Mouse (Mus musculus): Measurements from ENCODE around the gene Rps6kl1. TPM values are rescaled to one million over a fixed set of nuclear protein-coding genes. Genes with fewer than 3 reads are reported as not detected.

Rps6kl1 gene
- total RNA-seq, 2 experiments from 2014 or later: 37.9 to 41.1 TPM

DNA sequence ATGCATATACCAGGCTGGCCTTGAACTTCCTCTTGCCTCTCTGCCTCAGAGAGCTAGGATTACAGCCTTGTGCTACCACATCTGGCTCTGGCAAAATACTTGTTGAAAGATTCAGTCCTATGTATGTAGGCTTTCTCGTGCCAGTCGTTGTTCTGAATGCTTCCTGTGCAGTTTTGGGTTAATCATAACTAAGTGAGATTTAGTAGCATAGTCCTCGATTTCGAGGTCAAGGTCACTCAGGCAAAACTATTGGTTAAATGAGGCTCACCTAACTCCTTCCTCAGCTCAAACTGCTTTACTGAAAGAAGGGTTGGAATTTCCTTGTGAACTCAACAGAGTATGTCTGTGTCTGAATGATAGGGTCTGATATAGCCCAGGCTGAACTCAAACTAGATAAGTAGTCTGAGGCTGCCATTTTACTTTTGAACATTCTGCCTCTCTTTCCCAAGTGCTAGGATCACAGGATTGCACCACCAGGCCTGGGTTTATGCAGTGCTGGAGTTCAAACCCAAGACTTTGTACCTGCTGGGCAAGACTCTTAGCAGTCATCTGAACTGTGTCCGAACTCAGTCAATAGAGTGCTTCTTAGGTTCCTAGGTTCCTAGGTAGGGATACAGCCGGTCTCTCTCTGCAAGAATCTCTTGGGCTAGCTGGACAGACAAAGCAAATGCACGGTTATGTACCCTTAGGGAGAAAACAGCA, 38.4 kb downstream of the Rps6kl1 start:
- intact Hi-C loops (cut with DNase I): no loop called here
- no peak for DNase-seq (ENCODE audit: low spot score in 2 of 2)

DNA sequence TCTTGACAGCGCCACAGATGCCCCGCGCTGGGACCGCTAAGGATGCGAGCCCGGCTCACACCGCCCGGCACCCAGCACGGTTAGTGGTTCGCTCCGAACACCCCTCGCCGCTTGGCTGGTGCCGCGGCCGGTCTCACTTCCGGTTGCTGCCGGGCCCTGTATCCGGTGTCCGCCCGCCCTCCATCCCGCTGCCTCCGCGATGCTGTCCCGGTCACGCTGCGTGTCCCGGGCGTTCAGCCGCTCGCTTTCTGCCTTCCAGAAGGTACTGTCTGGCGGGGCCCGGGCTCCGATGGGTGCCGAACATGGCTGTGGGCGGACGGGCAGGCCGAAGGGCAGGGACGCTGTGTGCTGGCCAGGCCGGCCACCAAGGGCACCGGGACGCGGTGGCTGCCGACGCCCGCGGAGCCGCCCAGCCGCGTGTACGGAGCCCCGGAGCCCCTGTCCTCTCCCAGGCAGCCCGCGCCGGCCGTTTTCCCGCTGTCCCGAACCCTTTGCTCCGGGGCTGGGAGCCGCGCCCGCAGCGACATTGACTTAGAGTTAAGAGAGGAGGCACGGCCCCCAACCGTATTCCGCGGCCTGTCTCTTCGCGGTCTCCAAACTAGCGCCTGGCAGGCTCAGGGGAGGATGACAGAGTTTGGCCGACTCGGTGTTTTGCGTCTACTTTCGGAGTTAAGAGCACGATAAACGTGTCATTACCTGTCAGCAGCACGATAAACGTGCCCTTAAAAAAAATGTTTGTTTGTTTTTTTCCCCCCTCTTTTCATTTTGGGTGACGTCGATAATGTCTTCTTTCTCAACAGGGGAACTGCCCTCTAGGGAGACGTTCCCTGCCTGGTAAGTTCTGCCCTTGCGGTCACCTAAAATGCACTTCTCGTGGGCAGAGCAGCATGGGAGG, 40.1 kb downstream of the Rps6kl1 start, which contains the start of the genes Prox2 and Dlst:
Gene Prox2, minus strand, starts transcription at position 62 of the 895 bp plus-strand sequence.
Gene Dlst, plus strand, starts transcription at position 136 of the 895 bp plus-strand sequence.
- DNase-seq (ENCODE audit: low spot score in 2 of 2): peak; percentile 88 to 90
- intact Hi-C loops (cut with DNase I): no loop called here

DNA sequence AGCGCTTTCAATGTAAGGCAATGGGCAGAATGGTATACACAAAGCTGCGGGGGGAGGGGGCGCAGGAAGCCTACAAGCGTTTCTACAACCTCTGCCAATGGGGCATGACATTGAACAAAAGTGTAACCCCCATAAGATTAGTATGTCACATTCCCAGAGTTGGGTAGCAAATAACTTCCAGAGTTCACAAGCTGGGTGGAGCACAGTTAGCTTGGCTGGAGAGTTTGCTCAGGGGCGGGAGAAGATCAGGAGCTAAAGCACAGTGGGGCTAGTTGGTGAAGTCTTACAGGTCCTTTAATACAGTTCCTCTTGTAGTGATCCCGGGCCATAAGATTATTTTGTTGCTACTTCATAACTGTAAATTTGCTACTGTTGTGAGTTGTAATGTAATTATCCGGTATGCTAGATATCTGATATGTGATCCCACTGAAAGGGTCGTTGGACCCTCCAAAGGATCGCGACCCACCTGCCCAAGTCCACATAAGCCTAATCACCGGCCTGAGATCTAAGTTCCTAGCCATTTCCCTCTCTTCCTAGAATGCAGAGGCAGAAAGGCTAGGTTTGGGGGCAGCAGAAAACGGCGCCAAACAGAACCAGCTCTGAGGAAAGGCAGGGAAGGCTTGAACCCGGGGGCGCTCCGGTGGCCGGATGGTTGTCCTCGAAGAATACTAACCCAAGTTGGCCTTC, 40.9 kb downstream of the Rps6kl1 start:
- intact Hi-C loops (cut with DNase I): no loop called here
- DNase-seq (ENCODE audit: low spot score in 2 of 2): no peak

DNA sequence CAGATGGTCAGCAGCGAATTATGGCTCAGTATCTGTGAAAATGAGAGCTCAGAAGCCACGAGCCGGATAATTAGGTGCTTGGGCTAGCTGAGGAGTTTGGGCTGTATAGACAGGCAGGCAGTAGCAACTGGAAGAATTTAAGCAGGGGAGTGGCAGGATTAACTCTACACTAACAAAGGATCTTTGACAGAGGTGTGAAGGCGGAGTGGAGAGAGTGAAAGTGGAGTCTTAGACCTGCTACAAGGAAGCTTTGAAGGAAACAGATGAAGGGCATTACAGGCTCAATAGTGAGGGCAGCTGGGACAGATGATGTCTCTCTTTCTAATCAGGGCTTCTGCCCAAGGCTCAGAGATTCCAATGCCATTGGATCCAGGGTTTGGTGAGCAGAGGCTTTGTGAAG, 41.6 kb downstream of the Rps6kl1 start:
- intact Hi-C loops (cut with DNase I): no loop called here
- DNase-seq (ENCODE audit: low spot score in 2 of 2): no peak

DNA sequence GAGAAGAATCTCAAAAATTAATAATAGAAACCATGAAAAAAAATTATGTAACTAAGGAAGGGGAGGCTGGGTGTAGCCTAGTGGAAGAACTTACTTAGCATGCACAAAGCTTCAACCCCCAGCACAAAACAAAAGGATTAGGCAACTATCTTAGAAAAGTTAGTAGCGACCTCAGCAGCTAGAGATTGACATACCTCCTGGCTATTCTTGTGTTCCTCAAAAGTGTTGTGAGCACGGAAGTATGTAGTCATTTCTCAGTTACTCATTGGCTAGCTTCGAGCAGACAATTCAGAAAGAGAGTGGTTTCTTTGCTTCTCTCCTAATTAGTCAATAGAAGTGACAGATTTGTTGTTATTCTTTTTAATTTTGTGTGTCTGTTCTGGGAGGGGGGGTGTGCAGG, 42.4 kb downstream of the Rps6kl1 start:
- no peak for DNase-seq (ENCODE audit: low spot score in 2 of 2)
- intact Hi-C loops (cut with DNase I): no loop called here

DNA sequence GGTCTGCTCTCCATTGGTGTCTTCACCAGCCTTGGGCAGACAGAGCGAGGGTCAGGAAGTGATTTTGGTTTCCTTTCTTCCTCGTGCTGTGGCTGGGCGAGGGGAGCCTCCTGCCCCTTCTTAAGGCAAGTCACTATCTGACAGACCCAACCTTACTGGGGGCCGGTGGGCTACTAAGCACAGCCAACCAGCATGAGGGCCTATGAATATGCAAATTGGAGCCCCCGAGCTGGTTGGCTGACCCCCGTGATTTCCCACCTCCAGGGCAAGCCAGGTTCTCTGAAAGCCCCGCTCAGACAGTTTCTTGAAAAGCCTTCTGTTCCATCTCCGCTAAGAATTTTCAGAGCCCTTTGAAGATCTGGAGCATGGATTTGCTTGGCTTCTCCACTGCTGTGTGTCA, 44.8 kb downstream of the Rps6kl1 start:
- DNase-seq (ENCODE audit: low spot score in 2 of 2): no peak
- intact Hi-C loops (cut with DNase I): no loop called here

DNA sequence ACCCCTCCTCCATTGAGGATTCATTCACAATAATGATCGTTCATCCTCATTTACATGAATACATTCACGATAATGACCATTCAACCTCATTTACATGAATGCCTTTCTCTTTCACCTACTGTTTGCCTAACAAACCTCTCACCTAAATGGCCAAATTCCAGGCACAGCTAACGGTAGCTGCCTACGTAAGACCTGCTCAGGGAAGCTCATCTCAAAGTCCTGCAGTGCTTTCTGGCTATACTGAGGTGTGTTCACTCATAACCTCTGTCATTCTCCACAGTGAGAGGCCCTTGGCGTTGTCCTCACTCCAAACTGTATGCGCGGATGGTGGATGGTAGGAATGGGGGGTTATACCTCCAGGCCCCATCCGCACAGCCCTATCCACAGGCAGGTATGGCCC, 46.3 kb downstream of the Rps6kl1 start:
- no peak for DNase-seq (ENCODE audit: low spot score in 2 of 2)
- intact Hi-C loops (cut with DNase I): no loop called here

DNA sequence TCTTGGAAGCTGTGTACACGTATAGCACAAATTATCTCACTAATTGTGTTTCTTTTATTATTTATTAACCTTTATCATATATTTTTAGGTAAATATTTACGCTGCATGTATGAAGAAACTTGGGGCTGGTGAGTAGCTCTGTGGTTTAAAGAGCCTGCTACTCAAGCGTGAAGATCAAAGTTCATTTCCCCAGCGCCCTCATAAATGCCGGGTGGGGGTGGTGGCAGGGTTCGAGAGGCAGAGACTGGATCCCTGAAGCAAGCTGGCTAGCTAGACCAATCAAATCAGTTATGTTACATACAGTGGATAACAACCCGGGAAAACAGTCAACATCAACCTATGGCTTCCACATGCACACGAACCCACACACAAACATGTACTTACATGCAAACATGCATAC, 48.0 kb downstream of the Rps6kl1 start:
- DNase-seq (ENCODE audit: low spot score in 2 of 2): no peak
- intact Hi-C loops (cut with DNase I): no loop called here

DNA sequence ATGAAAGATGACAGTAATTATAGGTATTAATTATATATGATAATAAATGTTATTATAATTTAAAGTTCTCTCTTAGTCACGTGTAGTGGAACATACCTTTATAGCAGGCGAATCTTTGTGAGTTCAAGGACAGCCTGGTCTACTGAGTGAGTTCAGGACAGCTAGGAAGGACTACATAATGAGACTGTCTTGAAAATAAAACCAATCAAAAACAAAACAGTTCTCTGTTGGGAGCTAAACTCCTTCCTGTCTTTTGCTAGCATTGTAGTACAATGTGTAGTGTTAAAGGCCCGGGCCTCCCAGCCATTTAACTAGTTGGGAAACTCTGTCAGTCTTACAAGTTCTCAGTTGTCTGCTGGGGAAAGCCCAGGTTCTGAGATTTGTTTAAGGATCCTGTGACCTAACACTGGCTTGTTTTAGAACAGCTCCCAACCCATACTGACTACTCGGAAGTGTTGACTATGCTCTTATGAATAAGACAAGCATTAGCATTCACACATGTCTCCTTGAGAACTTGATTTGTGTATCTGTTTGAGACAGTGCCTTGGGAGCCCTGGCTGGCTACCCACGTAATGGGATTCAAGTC, 49.5 kb downstream of the Rps6kl1 start:
- DNase-seq (ENCODE audit: low spot score in 2 of 2): no peak
- intact Hi-C loops (cut with DNase I): no loop called here

DNA sequence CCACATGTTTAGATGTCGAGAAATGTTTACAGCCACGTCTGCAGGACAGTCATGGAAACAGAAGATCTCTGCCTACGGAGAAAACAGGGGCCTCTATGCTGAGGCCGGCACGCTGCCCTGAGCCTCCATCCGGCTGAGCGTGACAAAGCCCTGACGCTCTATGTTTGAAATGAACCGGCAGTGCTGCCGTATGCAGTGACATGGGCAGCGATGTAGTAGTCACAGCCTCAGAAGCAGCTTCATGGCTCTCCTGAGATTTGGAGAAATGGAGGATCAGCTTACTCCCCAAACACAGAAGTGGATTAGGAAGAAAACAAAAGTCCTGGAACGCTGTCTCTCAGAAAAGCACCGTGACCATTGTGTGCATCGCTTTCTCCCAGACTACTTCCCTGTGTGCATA, 50.1 kb downstream of the Rps6kl1 start:
- DNase-seq (ENCODE audit: low spot score in 2 of 2): no peak
- intact Hi-C loops (cut with DNase I): no loop called here

DNA sequence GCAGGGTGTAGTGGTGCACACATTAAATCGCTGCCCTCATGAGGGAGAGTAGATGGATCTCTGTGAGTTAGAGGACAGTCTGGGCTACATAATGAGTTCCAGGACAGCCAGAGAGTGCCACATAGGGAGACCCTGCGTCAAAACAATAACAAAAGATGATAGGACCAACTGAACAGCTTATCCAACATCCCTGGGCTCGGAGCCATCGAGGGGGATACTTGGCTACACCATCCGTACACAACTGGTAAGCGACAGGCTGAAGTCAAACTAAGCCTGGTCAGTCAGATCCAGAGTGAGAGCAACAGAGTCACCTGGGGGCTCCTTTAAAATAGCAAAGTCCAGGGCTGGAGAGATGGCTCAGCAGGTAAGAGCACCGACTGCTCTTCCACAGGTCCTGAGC, 55.2 kb downstream of the Rps6kl1 start:
- no peak for DNase-seq (ENCODE audit: low spot score in 2 of 2)
- intact Hi-C loops (cut with DNase I): no loop called here

DNA sequence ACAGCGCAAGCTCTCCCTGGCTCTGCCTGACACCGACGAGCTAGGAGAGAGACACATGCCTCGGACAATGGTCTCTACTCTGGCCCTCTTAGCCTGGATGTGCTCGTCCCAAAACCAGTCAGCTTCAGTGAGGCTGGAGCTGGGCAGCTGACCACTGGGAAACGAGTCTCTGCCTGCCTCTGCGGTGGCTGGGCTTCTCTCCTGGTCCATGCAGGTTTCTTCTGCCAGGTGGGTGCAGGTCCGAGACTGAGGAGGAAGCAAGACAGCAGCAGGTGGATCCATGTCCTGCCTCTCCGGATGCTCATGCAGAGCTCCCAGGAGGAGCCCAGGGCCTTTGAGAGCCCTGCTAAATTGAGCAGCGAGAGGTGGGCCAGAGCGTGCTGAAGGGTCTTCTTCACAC, 55.9 kb downstream of the Rps6kl1 start:
- intact Hi-C loops (cut with DNase I): no loop called here
- DNase-seq (ENCODE audit: low spot score in 2 of 2): no peak

DNA sequence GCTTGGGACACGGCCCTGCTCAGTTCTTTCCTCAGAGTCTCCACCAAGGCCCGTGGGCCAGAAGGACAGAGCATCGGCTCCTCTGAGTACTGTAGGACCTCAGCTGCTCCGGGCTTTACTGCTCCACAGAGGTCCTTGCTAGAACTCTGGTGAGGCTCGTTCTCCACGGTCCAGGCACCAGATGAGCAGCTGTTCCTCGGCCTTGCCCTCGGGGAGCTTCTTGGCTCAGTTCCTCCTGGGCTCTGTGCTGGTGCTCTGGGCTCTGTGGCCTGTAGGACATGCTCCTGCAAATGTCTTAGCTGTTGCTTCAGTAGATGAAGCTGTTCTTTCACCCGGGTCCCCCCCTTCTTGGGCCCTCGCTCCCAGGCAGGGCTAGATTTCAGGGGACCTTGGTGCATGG, 56.4 kb downstream of the Rps6kl1 start:
- DNase-seq (ENCODE audit: low spot score in 2 of 2): no peak
- intact Hi-C loops (cut with DNase I): no loop called here

DNA sequence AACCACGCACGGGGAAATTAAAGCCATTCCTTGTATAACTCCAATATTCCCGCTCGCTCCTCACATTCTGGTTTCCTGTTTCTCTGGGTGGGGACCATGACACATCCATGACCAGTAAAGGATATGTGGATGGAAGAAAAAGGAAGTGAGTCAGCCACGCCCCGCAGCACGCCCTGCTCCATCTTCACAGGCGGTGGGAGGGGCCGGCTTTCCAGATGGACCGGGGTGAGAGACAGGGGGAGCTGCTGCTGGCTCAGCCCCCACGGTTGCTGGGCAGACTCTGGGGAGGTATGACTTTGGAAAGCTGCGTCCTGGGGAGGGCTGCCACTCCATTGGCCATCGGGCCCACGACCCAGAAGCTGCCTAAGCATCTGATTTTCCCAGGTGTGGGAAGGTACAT, 57.1 kb downstream of the Rps6kl1 start:
- DNase-seq (ENCODE audit: low spot score in 2 of 2): peak; percentile 57
- intact Hi-C loops (cut with DNase I): no loop called here

DNA sequence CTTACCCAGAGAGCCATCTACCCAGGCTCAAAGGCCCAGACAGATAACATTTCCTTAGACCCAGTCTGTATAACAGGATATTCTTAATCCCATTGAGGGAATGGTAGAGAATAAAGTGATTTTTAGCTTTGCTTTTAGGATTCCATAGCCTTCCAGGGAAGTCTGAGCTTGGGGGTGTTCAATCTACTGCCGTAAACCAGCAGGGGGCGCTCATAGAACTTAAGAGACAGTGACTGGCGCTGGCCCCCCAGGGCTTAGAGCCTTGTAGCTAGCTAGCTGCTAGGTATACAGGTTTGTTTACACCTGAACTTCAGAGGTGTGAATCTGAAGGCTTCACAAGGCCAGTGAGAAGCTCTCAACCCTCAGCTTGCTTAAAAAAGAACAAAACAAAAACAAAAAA, 58.9 kb downstream of the Rps6kl1 start:
- intact Hi-C loops (cut with DNase I): no loop called here
- DNase-seq (ENCODE audit: low spot score in 2 of 2): peak; percentile 66 to 72

DNA sequence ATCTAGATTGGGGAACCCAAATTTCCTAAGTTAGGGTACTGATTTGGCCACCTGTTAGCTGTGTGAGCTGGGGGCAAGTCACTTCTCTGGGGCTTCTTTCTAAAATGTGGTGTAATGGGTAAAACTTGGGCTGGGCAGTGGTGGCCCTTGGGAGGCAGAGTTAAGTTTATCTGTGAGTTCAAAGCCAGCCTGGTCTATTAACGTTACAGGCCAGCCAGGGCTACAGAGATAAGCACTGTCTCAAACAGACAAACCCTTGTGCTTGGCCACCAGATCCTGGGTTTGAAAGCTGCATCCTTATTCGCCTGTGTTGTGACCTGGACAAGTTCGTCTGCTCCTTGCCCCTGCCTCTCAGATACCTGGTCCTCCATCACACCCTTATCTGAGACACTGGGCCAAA, 59.9 kb downstream of the Rps6kl1 start:
- no peak for DNase-seq (ENCODE audit: low spot score in 2 of 2)
- intact Hi-C loops (cut with DNase I): no loop called here

DNA sequence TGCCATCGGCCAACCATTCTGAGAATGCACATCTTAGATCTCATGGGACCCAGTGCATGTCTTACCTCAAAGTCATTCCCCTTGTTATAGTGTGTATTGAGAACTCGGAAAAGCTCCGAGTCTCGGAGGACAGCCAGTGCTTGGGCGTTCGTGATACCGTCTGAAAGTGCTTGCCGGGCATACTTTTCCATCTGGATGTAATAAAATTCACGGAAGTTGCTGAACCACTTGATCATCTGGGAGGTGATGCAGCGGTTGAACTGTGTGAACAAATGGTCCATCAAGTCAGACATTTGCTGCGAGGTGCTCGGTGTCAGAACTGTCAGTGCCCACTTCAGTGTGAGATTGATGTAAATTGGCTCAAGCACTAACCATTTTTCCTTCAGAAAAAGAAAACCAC, 63.2 kb downstream of the Rps6kl1 start:
- intact Hi-C loops (cut with DNase I): no loop called here
- DNase-seq (ENCODE audit: low spot score in 2 of 2): no peak

All from left cerebral cortex, postnatal 14 days (tissue).